Mouse (Mus musculus) ovary, postnatal 36 days (tissue): ENCODE data around the gene Chil5.
A peak's percentile ranks its signal among the peaks of the same experiment; 100 is the strongest.
"Not testable (repeated sequence)": the region's sequence is repeated elsewhere in the genome, so short reads cannot be mapped to it uniquely, and the experiment has no call there.

Experiments
- DNase-seq: peaks from one replicate; pipeline ENCODE4 v3.0.0; 2022; ENCODE audit warnings: low spot score, mixed read lengths

Chil5 gene

DNA sequence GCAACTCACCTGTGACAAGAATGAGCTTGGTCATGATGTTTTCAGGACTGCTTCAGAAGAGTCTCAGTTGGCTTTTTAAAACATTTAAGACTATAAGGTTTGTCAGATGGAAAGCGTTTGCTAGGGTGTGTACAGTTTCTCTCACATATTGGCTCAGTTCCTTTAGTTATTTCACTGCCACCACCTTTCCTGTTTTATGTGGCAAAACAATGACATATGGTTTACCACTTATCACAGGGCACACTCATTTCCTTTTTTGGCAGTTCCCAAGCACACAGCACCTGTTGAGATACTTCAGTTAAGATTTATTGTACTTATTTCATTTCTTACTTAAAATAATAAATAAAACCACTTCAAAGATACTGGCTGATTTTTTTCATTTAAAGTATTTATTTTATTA is at the start of gene Chil5:
TSS of gene Chil5 (minus strand) at position 34 of the 400 bp plus-strand sequence.
- DNase-seq = no peak

GRCm38 (mm10) chr3:106074824-106075223 is 42.2 kb upstream of the Chil5 start:
- DNase-seq = no peak

DNA sequence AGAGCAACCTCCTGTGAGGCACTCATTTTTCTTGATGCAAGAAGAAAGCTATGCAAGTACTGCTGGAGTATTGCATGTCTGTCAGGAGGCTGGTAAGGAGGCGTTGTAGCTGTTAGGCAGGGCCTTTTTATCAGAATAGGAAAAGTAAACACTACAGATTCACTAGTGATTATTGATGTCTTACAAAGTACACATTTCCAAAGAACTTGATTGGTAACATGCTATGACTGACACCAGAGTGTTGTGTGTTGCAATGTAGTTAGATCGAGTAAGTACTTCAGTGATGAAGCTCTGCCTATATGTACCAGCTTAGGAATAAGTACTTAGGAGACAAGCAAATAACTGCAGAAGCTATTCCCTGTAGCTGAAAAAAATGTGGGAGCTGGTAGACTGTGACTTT is 38.4 kb upstream of the Chil5 start:
- no peak for DNase-seq

- DNase-seq = not testable (repeated sequence)
Measured at GRCm38 (mm10) chr3:106067707-106068106, 35.1 kb upstream of the Chil5 start.

GRCm38 (mm10) chr3:106057966-106058365 is 25.4 kb upstream of the Chil5 start:
- no peak for DNase-seq

- DNase-seq = no peak
Measured at GRCm38 (mm10) chr3:106051896-106052295, 19.3 kb upstream of the Chil5 start.

GRCm38 (mm10) chr3:106040306-106040705 is 7.7 kb upstream of the Chil5 start:
- DNase-seq = no peak

DNA sequence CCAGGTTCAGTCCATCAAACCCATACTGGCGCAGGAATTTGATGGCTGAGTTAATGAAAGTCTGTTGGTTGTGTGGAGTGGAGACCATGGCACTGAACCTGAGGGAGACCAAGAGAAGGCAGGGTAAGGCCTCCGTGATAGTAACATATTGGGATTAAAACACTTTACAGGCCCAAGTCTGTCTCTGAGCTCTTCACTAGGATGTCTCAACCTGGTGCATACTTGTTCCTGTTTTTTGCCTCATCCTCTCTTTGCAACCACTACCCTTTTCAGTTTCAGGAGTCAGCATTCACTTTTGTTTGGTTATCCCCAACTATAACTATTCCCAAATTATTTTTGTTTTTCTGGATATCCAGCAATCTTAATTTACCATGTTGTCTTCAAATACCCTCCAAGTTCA is 8.5 kb downstream of the Chil5 start:
- no peak for DNase-seq

GRCm38 (mm10) chr3:106021840-106022239 is 10.8 kb downstream of the Chil5 start:
- DNase-seq = no peak

GRCm38 (mm10) chr3:106014546-106014945 is 18.1 kb downstream of the Chil5 start, which contains the start of gene Pifo:
Gene Pifo, minus strand, starts transcription at chr3:106014646.
- no peak for DNase-seq

GRCm38 (mm10) chr3:106003360-106003759 is 29.3 kb downstream of the Chil5 start:
- DNase-seq = not testable (repeated sequence)

DNA sequence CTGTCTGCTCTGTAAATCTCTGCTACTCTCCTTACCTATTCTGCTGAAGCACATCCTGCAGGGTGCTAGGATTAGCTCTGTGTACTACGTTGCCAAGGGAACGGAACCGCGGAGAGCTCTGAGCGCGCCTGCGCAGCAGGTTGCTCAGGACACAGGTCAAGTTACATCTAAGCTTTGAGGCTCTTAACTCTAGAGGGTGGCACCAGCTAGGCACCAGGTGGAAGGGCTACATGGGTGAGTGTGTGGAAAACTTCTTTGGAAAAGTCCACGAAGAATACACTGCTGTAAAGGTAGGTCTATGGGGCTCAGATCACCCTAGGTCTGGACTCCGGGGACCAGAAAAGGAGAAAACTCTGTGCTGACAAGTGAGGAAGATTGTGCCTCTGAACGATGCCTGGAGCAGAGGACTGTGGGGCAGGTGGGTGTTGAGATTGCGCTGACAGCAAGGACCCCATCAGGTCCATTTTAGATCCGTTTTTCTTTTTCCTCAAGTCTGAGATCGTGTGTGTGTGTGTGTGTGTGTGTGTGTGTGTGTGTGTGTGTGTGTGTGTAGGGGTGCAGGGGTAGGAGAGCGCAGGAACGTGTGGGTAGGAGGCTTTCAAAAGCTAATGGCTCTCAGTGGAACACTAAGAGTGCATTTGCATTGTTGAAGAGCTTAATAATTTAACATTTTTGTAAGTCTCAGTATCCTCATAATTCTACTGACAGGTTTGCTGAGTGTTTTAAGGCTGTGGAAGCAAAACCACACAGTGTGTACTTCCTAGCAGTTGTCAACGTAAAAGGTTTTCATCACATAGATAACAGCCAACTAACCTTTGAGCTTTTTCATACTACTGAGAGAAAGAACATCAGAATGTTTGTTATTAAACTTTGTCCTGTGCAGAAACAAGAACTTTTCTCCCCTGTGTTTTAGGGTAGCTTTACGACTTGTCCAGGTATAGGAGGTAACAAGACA is 30.9 kb downstream of the Chil5 start:
- DNase-seq = peak; percentile 25

GRCm38 (mm10) chr3:106000707-106001375 is 31.8 kb downstream of the Chil5 start:
- DNase-seq = no peak

GRCm38 (mm10) chr3:105994730-105995129 is 37.9 kb downstream of the Chil5 start:
- DNase-seq = no peak

DNA sequence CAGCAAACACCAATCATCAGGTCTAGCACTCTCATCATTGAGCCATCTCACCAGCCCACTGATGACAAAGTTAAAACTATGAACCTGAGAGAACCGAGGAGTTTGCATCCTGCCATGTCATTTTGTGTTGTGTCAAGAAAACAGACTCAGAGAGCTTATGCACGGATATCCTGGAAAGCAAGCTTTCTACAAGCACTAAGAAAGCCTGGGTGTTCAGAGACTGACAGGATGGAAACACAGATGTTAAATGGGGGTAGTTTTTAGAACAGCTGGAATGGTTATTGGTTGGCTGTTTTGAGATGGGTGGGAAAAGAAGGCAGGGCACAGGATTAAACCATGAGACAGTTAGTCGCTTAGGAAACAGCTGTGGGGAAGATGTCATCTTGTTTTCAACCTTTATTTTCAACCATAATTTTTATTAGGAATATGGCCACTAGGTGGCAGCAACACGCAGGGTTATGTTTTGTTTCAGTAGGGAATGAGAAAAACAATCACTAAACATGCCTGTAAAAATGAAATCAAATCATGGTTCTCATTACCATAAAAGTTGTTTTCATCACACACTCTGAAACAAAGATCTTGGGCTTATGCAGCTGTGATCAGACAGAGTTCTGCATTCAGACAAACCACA is 40.8 kb downstream of the Chil5 start:
- no peak for DNase-seq

DNA sequence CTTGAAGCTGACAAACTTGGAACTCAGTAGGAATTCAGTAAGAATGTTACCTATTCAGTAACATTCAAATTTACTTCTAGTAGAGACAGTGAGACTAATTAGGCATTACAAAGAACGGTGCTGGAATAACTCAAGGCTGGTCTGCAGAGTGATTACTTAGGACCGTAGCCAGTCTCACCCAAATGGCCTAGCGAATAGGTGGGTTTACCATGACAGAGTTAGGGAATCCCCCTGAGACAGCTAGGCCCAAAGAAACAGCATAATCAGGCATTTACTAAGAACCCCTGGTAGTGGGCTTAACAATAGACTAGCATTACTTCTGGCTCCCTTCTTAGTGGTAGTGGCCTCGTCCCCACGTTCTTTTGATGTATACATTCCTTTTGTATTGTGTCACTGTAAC is 43.0 kb downstream of the Chil5 start:
- not testable (repeated sequence) for DNase-seq

DNA sequence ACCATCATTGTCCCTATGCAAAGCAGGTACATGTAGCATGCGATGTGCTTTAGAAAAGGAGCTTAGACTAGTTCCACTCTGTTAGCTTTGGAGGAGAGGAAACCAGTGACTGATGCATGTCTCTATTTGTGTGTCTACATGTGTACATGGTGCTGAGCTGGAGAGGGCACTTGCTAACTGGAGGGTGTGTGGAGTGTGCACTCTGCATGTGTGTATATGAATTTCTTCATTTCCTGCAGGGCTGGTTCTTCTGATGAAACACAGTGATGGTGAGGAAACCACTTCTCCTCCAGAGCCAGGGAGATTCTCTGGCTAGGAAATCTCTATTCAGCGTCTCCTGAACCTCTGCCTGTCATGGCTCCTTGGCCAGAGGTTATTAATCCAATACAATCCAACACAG is 58.4 kb downstream of the Chil5 start:
- no peak for DNase-seq

DNA sequence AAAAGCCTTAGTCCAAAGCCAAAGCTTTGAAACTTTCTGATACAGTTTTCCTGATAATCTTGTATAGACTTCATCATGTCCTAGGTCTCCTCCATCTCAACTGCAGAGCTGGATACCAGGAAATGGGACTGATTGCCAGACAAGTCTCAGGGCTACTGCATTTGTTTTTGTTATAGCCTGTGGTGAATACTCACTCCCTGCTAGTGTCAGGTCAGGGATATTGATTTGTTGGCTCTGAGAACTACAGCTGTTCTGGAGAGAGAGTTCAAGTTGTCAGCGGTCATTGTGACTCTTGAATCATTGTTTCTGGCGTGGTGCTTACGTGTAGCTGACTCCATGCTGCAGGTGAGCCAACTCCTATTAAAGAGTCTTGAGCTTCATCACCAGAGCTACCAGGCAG is 59.2 kb downstream of the Chil5 start, which contains the start of gene Ovgp1:
TSS of gene Ovgp1 (plus strand) at position 301 of the 400 bp plus-strand sequence.
- DNase-seq = no peak

DNA sequence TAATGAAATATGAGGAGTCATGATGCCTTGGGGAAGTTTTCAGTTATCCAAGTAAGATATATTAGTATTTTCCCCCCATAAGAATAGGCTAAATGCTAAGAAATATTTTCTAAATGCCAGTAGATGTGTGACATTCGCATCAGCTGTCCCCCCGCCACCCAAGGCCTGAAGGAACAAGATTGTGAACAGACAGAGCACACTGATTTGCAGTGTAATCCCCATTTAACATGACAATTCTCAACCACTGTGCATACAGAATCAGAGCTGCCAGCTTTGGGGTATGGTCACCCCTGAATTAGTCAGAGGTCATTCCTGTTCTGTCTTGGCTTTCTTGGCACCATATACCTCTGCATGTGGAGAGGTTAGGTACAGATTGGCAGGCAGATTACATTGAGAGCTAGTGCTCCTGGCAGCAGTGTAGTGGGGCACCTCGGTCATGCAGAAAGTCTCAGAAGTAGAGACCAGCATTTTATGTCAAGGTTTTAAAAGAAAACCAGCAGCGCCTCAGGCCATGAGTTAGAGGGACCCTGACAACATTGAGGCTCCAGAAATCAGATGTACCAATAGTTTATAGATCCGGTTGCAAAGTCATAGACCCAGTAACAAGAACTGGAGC is 60.7 kb downstream of the Chil5 start:
- DNase-seq = no peak
